In genomic region chr14:49514137-49514536, GRCm38 (mm10) we compare ENCODE assay signal across 15 mouse cellular contexts. TPM values are rescaled to one million over a fixed set of nuclear protein-coding genes. Genes with fewer than 3 reads are reported as not detected.
"Had no signal": no experiment of that assay in that cellular context is flagged by ENCODE, and none has a peak within 500 bp of the region (broad histone marks: within the 10 kb centered on the region; RNA-seq: fewer than 3 reads in every experiment).

No protein-coding gene starts in this region.

- DNase-seq: kidney, postnatal 36 days; layer of hippocampus, adult 9-11 months; layer of hippocampus, postnatal 36 days; liver; liver, embryonic 13.5 days; liver, postnatal 0 days; thymus, postnatal 4 days had no signal

- H3K4me2 ChIP-seq: limb, embryonic 12.5 days; liver, embryonic 13.5 days; midbrain, embryonic 13.5 days; neural tube, embryonic 15.5 days had no signal

- H3K27me3 ChIP-seq: limb, embryonic 12.5 days; liver, embryonic 13.5 days; midbrain, embryonic 13.5 days; neural tube, embryonic 15.5 days had no signal

- H3K9me3 ChIP-seq: limb, embryonic 12.5 days; liver, embryonic 13.5 days; midbrain, embryonic 13.5 days; neural tube, embryonic 15.5 days had no signal

- H3K4me1 ChIP-seq: limb, embryonic 12.5 days; liver, embryonic 13.5 days; midbrain, embryonic 13.5 days; neural tube, embryonic 15.5 days had no signal

- H3K36me3 ChIP-seq: limb, embryonic 12.5 days; liver, embryonic 13.5 days; midbrain, embryonic 13.5 days; neural tube, embryonic 15.5 days had no signal

- H3K9ac ChIP-seq: limb, embryonic 12.5 days; liver, embryonic 13.5 days; liver, postnatal 0 days; midbrain, embryonic 13.5 days; neural tube, embryonic 15.5 days had no signal

- H3K4me3 ChIP-seq: limb, embryonic 12.5 days; liver, embryonic 13.5 days; midbrain, embryonic 13.5 days; myocyte; neural tube, embryonic 15.5 days had no signal

- H3K27ac ChIP-seq: kidney, postnatal 0 days; limb, embryonic 12.5 days; liver, embryonic 13.5 days; midbrain, embryonic 13.5 days; neural tube, embryonic 15.5 days; stomach, postnatal 0 days had no signal

- ATAC-seq: liver, postnatal 0 days; midbrain, embryonic 13.5 days had no signal

RNA-seq across cellular contexts. Expression of gene Slc35f4, which starts 11.7 kb away (rescaled TPM):
- total RNA-seq: megakaryocyte progenitor cell, adult 5-6 weeks had no signal
- polyA plus RNA-seq: kidney, postnatal 0 days; limb, embryonic 12.5 days; liver, embryonic 13.5 days; liver, postnatal 0 days; lung, embryonic 16.5 days; myocyte had no signal
